Mouse (Mus musculus) yolk sac, embryonic 10.5 days (tissue): ENCODE data around the gene Olfr173.

ENCODE experiments used
- DNase-seq: peaks from one replicate; pipeline ENCODE4 v3.0.0-alpha.2; 2017; ENCODE audit warnings: low spot score

Olfr173 gene

GRCm38 (mm10) chr16:58800168-58800567 is at the start of gene Olfr173:
Gene Olfr173, minus strand, starts transcription at chr16:58800268.
- DNase-seq: no peak

GRCm38 (mm10) chr16:58826732-58827319 is 26.8 kb upstream of the Olfr173 start, which contains the start of gene Olfr175-ps1:
Gene Olfr175-ps1, minus strand, starts transcription at chr16:58826782.
- DNase-seq: no peak

- no peak for DNase-seq
Observed at GRCm38 (mm10) chr16:58763076-58763475, 37.0 kb downstream of the Olfr173 start, which contains the start of gene Olfr172. Gene Olfr172, minus strand, starts transcription at chr16:58763176.

GRCm38 (mm10) chr16:58756191-58756590 is 43.9 kb downstream of the Olfr173 start:
- DNase-seq: no peak

GRCm38 (mm10) chr16:58751314-58751713 is 48.8 kb downstream of the Olfr173 start:
- DNase-seq: peak; percentile 13

GRCm38 (mm10) chr16:58746715-58747114 is 53.4 kb downstream of the Olfr173 start:
- no peak for DNase-seq
